Mouse (Mus musculus): ENCODE data around the gene E2f7. TPM values are rescaled to one million over a fixed set of nuclear protein-coding genes. Genes with fewer than 3 reads are reported as not detected.

The E2f7 gene
- polyA plus RNA-seq, 1 experiment from 2014 or later: 7.1 TPM

GRCm38 (mm10) chr10:110763416-110763815 lies 18.2 kb downstream of the E2f7 start:
- Histone ChIP-seq H3K9ac (replicated peaks) (no peak overlapping the region), H3K4me2 (ENCODE audit: low read depth, low read length) (no peak overlapping the region), H3K9me3 (ENCODE audit: low read length) (no peaks in the 10 kb centered on the region), H3K4me1 (ENCODE audit: insufficient read depth) (no peaks in the 10 kb centered on the region), H3K4me3 (ENCODE audit: low read depth, low read length) (no peak overlapping the region), H3K27me3 (ENCODE audit: insufficient read depth, low read length) (no peaks in the 10 kb centered on the region), H3K27ac (ENCODE audit: low read depth) (no peak overlapping the region), H3K36me3 (replicated peaks; ENCODE audit: insufficient read depth, low read length) (peaks cover 58% of the 10 kb centered on the region)
- DNase-seq (no peak), ATAC-seq (no peak)
- TF ChIP-seq EP300 (IDR thresholded peaks at IDR 0.05; ENCODE audit: low read depth): no peak
- TF ChIP-seq CTCF (IDR thresholded peaks at IDR 0.05; ENCODE audit: low read depth): no peak
- WGBS (ENCODE audit: insufficient replicate concordance): 90% methylated on average over 13 of the region's 13 CpGs

- DNase-seq (no peak), ATAC-seq (no peak)
- no peaks in the 10 kb centered on the region for H3K9me3 ChIP-seq (ENCODE audit: low read length)
- no peak for TF ChIP-seq EP300 (IDR thresholded peaks at IDR 0.05; ENCODE audit: low read depth)
- TF ChIP-seq CTCF (IDR thresholded peaks at IDR 0.05; ENCODE audit: low read depth): no peak
- no peak overlapping the region for H3K27ac ChIP-seq (ENCODE audit: low read depth)
- no peaks in the 10 kb centered on the region for H3K27me3 ChIP-seq (ENCODE audit: insufficient read depth, low read length)
- H3K9ac ChIP-seq (replicated peaks): no peak overlapping the region
- H3K4me2 ChIP-seq (ENCODE audit: low read depth, low read length): no peak overlapping the region
- H3K36me3 ChIP-seq (replicated peaks; ENCODE audit: insufficient read depth, low read length): peaks cover 49% of the 10 kb centered on the region
- no peak overlapping the region for H3K4me3 ChIP-seq (ENCODE audit: low read depth, low read length)
- H3K4me1 ChIP-seq (ENCODE audit: insufficient read depth): no peaks in the 10 kb centered on the region
- WGBS (ENCODE audit: insufficient replicate concordance): 89% methylated on average over 10 of the region's 10 CpGs
Observed at GRCm38 (mm10) chr10:110769538-110769937, 24.3 kb downstream of the E2f7 start.

GRCm38 (mm10) chr10:110773201-110773600 lies 28.0 kb downstream of the E2f7 start:
- H3K36me3 ChIP-seq (replicated peaks; ENCODE audit: insufficient read depth, low read length): peaks cover 30% of the 10 kb centered on the region
- DNase-seq (no peak), ATAC-seq (no peak)
- no peak overlapping the region for H3K4me3 ChIP-seq (ENCODE audit: low read depth, low read length)
- WGBS (ENCODE audit: insufficient replicate concordance): 90% methylated on average over 12 of the region's 12 CpGs
- H3K27me3 ChIP-seq (ENCODE audit: insufficient read depth, low read length): no peaks in the 10 kb centered on the region
- TF ChIP-seq CTCF (IDR thresholded peaks at IDR 0.05; ENCODE audit: low read depth) (no peak), EP300 (IDR thresholded peaks at IDR 0.05; ENCODE audit: low read depth) (no peak)
- H3K27ac ChIP-seq (ENCODE audit: low read depth): no peak overlapping the region
- no peaks in the 10 kb centered on the region for H3K9me3 ChIP-seq (ENCODE audit: low read length)
- no peak overlapping the region for H3K9ac ChIP-seq (replicated peaks)
- H3K4me2 ChIP-seq (ENCODE audit: low read depth, low read length): no peak overlapping the region
- no peaks in the 10 kb centered on the region for H3K4me1 ChIP-seq (ENCODE audit: insufficient read depth)

- no peak overlapping the region for H3K9ac ChIP-seq (replicated peaks)
- WGBS (ENCODE audit: insufficient replicate concordance): 94% methylated on average over 14 of the region's 14 CpGs
- H3K4me1 ChIP-seq (ENCODE audit: insufficient read depth): no peaks in the 10 kb centered on the region
- ATAC-seq: no peak
- no peaks in the 10 kb centered on the region for H3K9me3 ChIP-seq (ENCODE audit: low read length)
- no peak overlapping the region for H3K27ac ChIP-seq (ENCODE audit: low read depth)
- no peak overlapping the region for H3K4me3 ChIP-seq (ENCODE audit: low read depth, low read length)
- TF ChIP-seq CTCF (IDR thresholded peaks at IDR 0.05; ENCODE audit: low read depth) (no peak), EP300 (IDR thresholded peaks at IDR 0.05; ENCODE audit: low read depth) (no peak)
- no peaks in the 10 kb centered on the region for H3K27me3 ChIP-seq (ENCODE audit: insufficient read depth, low read length)
- H3K36me3 ChIP-seq (replicated peaks; ENCODE audit: insufficient read depth, low read length): peaks cover 23% of the 10 kb centered on the region
- no peak for DNase-seq
- H3K4me2 ChIP-seq (ENCODE audit: low read depth, low read length): no peak overlapping the region
Observed at GRCm38 (mm10) chr10:110773878-110774277, 28.6 kb downstream of the E2f7 start.

GRCm38 (mm10) chr10:110781772-110782171 lies 36.5 kb downstream of the E2f7 start:
- Histone ChIP-seq H3K4me1 (ENCODE audit: insufficient read depth) (no peaks in the 10 kb centered on the region), H3K9ac (replicated peaks) (no peak overlapping the region), H3K27me3 (ENCODE audit: insufficient read depth, low read length) (no peaks in the 10 kb centered on the region), H3K27ac (ENCODE audit: low read depth) (no peak overlapping the region), H3K4me3 (ENCODE audit: low read depth, low read length) (no peak overlapping the region), H3K9me3 (ENCODE audit: low read length) (no peaks in the 10 kb centered on the region), H3K36me3 (replicated peaks; ENCODE audit: insufficient read depth, low read length) (peaks cover 43% of the 10 kb centered on the region), H3K4me2 (ENCODE audit: low read depth, low read length) (no peak overlapping the region)
- ATAC-seq: no peak
- no peak for TF ChIP-seq EP300 (IDR thresholded peaks at IDR 0.05; ENCODE audit: low read depth)
- TF ChIP-seq CTCF (IDR thresholded peaks at IDR 0.05; ENCODE audit: low read depth): no peak
- no peak for DNase-seq
- 90% methylated on average over 14 of the region's 14 CpGs for WGBS (ENCODE audit: insufficient replicate concordance)

GRCm38 (mm10) chr10:110782655-110783054 lies 37.4 kb downstream of the E2f7 start:
- Histone ChIP-seq H3K4me3 (ENCODE audit: low read depth, low read length) (no peak overlapping the region), H3K27ac (ENCODE audit: low read depth) (no peak overlapping the region), H3K4me1 (ENCODE audit: insufficient read depth) (no peaks in the 10 kb centered on the region), H3K9me3 (ENCODE audit: low read length) (no peaks in the 10 kb centered on the region), H3K36me3 (replicated peaks; ENCODE audit: insufficient read depth, low read length) (peaks cover 43% of the 10 kb centered on the region), H3K9ac (replicated peaks) (no peak overlapping the region), H3K4me2 (ENCODE audit: low read depth, low read length) (no peak overlapping the region), H3K27me3 (ENCODE audit: insufficient read depth, low read length) (no peaks in the 10 kb centered on the region)
- WGBS (ENCODE audit: insufficient replicate concordance): 83% methylated on average over 10 of the region's 10 CpGs
- ATAC-seq (no peak), DNase-seq (no peak)
- TF ChIP-seq EP300 (IDR thresholded peaks at IDR 0.05; ENCODE audit: low read depth): no peak
- TF ChIP-seq CTCF (IDR thresholded peaks at IDR 0.05; ENCODE audit: low read depth): peak; percentile 54
